Mouse (Mus musculus) 416B (cell line): Measurements from ENCODE around the gene Sh3bp5.
A peak's percentile ranks its signal among the peaks of the same experiment; 100 is the strongest.
"Not testable (repeated sequence)": the region's sequence is repeated elsewhere in the genome, so short reads cannot be mapped to it uniquely, and the experiment has no call there.

ENCODE experiments used
- DNase-seq: peaks from one replicate; pipeline ENCODE4 v3.0.0; 2011; ENCODE audit warnings: low read depth

Gene Sh3bp5

GRCm38 (mm10) chr14:31435930-31436693 is at the start of gene Sh3bp5:
TSS of gene Sh3bp5 (minus strand) at chr14:31436078.
- DNase-seq: no peak

GRCm38 (mm10) chr14:31482417-31482816 is 46.5 kb upstream of the Sh3bp5 start:
- DNase-seq: no peak

GRCm38 (mm10) chr14:31473297-31473696 is 37.4 kb upstream of the Sh3bp5 start:
- no peak for DNase-seq

GRCm38 (mm10) chr14:31472451-31473061 is 36.7 kb upstream of the Sh3bp5 start:
- DNase-seq: peak; percentile 84

- peak; percentile 23 for DNase-seq
Observed at GRCm38 (mm10) chr14:31469711-31470110, 33.8 kb upstream of the Sh3bp5 start.

GRCm38 (mm10) chr14:31464176-31464575 is 28.3 kb upstream of the Sh3bp5 start:
- DNase-seq: no peak

- no peak for DNase-seq
Observed at GRCm38 (mm10) chr14:31462886-31463285, 27.0 kb upstream of the Sh3bp5 start.

GRCm38 (mm10) chr14:31462226-31462625 is 26.3 kb upstream of the Sh3bp5 start:
- DNase-seq: peak; percentile 61

GRCm38 (mm10) chr14:31458006-31458405 is 22.1 kb upstream of the Sh3bp5 start:
- DNase-seq: no peak

GRCm38 (mm10) chr14:31456064-31456721 is 20.3 kb upstream of the Sh3bp5 start:
- no peak for DNase-seq

GRCm38 (mm10) chr14:31454849-31455566 is 19.1 kb upstream of the Sh3bp5 start:
- DNase-seq: no peak

- DNase-seq: not testable (repeated sequence)
Observed at GRCm38 (mm10) chr14:31453946-31454345, 18.1 kb upstream of the Sh3bp5 start.

- no peak for DNase-seq
Observed at GRCm38 (mm10) chr14:31448994-31449393, 13.1 kb upstream of the Sh3bp5 start.

GRCm38 (mm10) chr14:31443616-31444015 is 7.7 kb upstream of the Sh3bp5 start:
- DNase-seq: no peak

GRCm38 (mm10) chr14:31440725-31441124 is 4.8 kb upstream of the Sh3bp5 start:
- peak; percentile 46 for DNase-seq

GRCm38 (mm10) chr14:31440230-31440629 is 4.4 kb upstream of the Sh3bp5 start:
- DNase-seq: no peak

- DNase-seq: no peak
Observed at GRCm38 (mm10) chr14:31439279-31439678, 3.4 kb upstream of the Sh3bp5 start.

- DNase-seq: no peak
Observed at GRCm38 (mm10) chr14:31437826-31438529, 2.1 kb upstream of the Sh3bp5 start.

- no peak for DNase-seq
Observed at GRCm38 (mm10) chr14:31435018-31435915, 611 bp downstream of the Sh3bp5 start.

- DNase-seq: no peak
Observed at GRCm38 (mm10) chr14:31434426-31434825, 1.5 kb downstream of the Sh3bp5 start.
